Mouse (Mus musculus) liver, embryonic 11.5 days (tissue): ENCODE results near the gene Pus7. TPM values are rescaled to one million over a fixed set of nuclear protein-coding genes. Genes with fewer than 3 reads are reported as not detected.

Experiments
- ATAC-seq: fragments of 200-750 bp; cut with Nextera tagmentation; replicated peaks from 2 replicates; pipeline ENCODE4 v1.8.0; 2017; ENCODE audit warnings: moderate number of reproducible peaks, mild to moderate bottlenecking, moderate TSS enrichment, moderate library complexity; ENCODE audit not compliant: low FRiP score
- DNase-seq: peaks from one replicate; pipeline ENCODE4 v3.0.0-alpha.2; 2017; ENCODE audit warnings: low spot score
- H3K27ac ChIP-seq: fragments of 300-500 bp; sonication (generic); 2 replicates; pipeline ENCODE4 v1.5.1; 2014; ENCODE audit warnings: mild to moderate bottlenecking, low read depth, low read length, control low read depth
- H3K27me3 ChIP-seq: fragments of 300-500 bp; sonication (generic); replicated peaks from 2 replicates; pipeline ENCODE4 v1.6.1; 2014; ENCODE audit warnings: low read length, mixed read lengths; ENCODE audit not compliant: control insufficient read depth, insufficient read depth
- H3K36me3 ChIP-seq: fragments of 300-500 bp; sonication (generic); 2 replicates; pipeline ENCODE4 v1.6.1; 2014; ENCODE audit warnings: mild to moderate bottlenecking, low read length, moderate library complexity, mixed read lengths; ENCODE audit not compliant: control insufficient read depth, insufficient read depth
- H3K4me1 ChIP-seq: fragments of 300-500 bp; sonication (generic); replicated peaks from 2 replicates; pipeline ENCODE4 v1.6.1; 2014; ENCODE audit warnings: low read length, mixed read lengths; ENCODE audit not compliant: control insufficient read depth, insufficient read depth
- H3K4me2 ChIP-seq: fragments of 300-500 bp; sonication (generic); 2 replicates; pipeline ENCODE4 v1.6.1; 2014; ENCODE audit warnings: mild to moderate bottlenecking, control low read depth, moderate library complexity
- H3K4me3 ChIP-seq: fragments of 300-500 bp; sonication (generic); 2 replicates; pipeline ENCODE4 v1.5.1; 2014; ENCODE audit warnings: low read depth, low read length, control low read depth
- H3K9ac ChIP-seq: fragments of 300-500 bp; sonication (generic); 2 replicates; pipeline ENCODE4 v1.6.1; 2014; ENCODE audit warnings: low read depth, low read length, control low read depth
- H3K9me3 ChIP-seq: fragments of 300-500 bp; sonication (generic); 2 replicates; pipeline ENCODE4 v1.6.1; 2016; ENCODE audit warnings: low read length, inconsistent platforms, mixed read lengths; ENCODE audit not compliant: control insufficient read depth
- WGBS: fragments of 180-500 bp; shearing (Covaris S2); extraction: QIAGEN DNeasy Blood & Tissue Kit; methylation state at CpG from one replicate; pipeline ENCODE4 v1.1.7; 2014; 5-methylcytosine and 5-hydroxymethylcytosine counted together
- polyA plus RNA-seq: library from polyadenylated mRNA; unstranded; fragments of >200 nt; fragmentation: Nextera tagmentation; extraction: Ambion mirVana; gene quantifications from 2 replicates; pipeline ENCODE4 v1.2.1, GENCODE M21; 2014

The Pus7 gene
- polyA plus RNA-seq, 1 experiment from 2014 or later: 54.3 TPM

DNA sequence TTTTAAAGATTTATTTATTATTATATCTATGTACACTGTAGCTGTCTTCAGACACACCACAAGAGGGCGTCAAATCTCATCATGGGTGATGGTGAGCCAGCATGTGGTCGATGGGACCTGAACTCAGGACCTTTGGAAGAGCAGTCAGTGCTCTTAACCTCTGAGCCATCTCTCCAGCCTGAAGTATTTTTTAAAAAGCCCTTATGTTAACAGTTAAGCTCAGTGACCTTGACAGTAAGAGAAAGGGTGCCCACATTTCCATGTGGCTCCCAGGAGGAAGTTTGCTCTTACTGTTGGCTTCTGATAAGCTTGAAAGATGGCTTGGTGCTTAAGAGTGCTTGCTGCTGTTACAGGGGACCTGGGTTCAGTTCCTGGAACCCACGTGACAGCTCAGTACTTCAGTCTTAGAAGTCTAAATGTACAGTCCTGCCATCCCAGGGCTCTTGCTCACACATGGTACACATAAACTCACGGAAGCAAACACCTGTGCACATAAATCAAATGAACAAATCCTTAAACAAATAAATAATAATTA, 5.6 kb upstream of the Pus7 start:
- Histone ChIP-seq H3K9ac (peak overlapping the region; percentile 97; the same call in 1 of the 2 replicates), H3K27ac (peak overlapping the region; percentile 65), H3K4me2 (peak overlapping the region; percentile 79), H3K27me3 (no peaks in the 10 kb centered on the region), H3K4me1 (peaks cover 3% of the 10 kb centered on the region; the same call in 1 of the 2 replicates), H3K9me3 (no peaks in the 10 kb centered on the region), H3K36me3 (0 out of 2 replicates have a peak, but pooled peaks cover 3% of the 10 kb centered on the region), H3K4me3 (peak overlapping the region; percentile 95)
- DNase-seq (no peak), ATAC-seq (peak; percentile 58)
- WGBS: 60% methylated on average over 4 of the region's 4 CpGs

GRCm38 (mm10) chr5:23788390-23788830, 4.9 kb upstream of the Pus7 start:
- peaks cover 3% of the 10 kb centered on the region; the same call in 1 of the 2 replicates for H3K4me1 ChIP-seq
- peak overlapping the region; percentile 97 for H3K9ac ChIP-seq
- H3K27ac ChIP-seq: peak overlapping the region; percentile 65

DNA sequence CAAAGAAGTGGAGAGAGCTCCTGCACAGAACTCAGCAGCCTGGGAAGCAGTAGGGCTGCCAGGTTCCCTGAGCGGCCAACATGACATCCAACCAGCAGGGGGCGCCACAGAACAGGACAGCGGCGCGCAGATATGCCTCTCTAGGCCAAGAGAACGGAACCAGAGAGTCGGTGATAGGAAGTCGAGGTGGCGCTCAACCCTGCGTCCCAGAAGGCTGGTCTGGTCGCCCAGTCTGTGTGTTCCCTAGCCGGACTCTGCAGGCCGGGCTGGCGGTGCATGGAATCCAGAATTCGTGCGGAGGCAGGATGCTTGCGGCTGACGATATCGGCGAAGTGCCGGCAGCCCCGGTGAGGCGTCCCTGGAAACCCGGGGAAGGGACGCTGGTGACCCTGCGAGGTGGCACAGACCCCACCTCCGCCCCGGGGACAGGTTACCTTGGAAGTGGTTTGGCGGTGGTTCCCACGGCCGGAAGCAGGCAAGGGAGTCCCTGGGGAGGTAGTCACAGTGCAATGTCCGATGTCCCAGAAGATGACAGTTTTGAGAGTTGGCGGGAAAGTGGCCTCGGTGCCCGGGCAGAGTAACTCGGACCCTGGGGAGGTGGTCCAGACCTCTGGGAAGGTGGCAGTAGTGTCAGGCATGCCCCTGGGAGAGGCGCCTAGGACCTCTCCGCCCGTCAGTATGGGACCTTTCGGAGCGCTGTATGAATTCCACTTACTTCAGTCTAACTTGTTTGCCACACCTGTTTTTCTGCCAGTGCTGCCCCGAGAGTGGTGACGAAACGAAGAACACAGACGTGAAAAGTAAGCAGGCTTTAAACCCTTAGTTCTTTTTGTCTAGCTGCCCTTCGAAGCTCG, 4.3 kb upstream of the Pus7 start, which contains the start of gene Rint1:
TSS of gene Rint1 (plus strand) at position 176 of the 854 bp plus-strand sequence.
- Histone ChIP-seq H3K27me3 (no peaks in the 10 kb centered on the region), H3K4me3 (peak within 1 kb of the TSS; percentile 95), H3K36me3 (0 out of 2 replicates have a peak, but pooled peaks cover 2% of the 10 kb centered on the region), H3K4me2 (peak within 1 kb of the TSS; percentile 79), H3K9ac (peak within 1 kb of the TSS; percentile 97), H3K27ac (peak within 1 kb of the TSS; percentile 65), H3K9me3 (no peaks in the 10 kb centered on the region), H3K4me1 (peaks cover 3% of the 10 kb centered on the region; the same call in 1 of the 2 replicates)
- peak; percentile 82 for ATAC-seq
- peak; percentile 97 for DNase-seq
- 2% methylated on average over 47 of the region's 47 CpGs for WGBS

More at GRCm38 (mm10) chr5:23788390-23788830, 4.9 kb upstream of the Pus7 start:
- Histone ChIP-seq H3K27me3 (no peaks in the 10 kb centered on the region), H3K9me3 (no peaks in the 10 kb centered on the region), H3K36me3 (0 out of 2 replicates have a peak, but pooled peaks cover 2% of the 10 kb centered on the region), H3K4me3 (peak overlapping the region; percentile 95), H3K4me2 (peak overlapping the region; percentile 79)
- DNase-seq (no peak), ATAC-seq (no peak)
- WGBS: 24% methylated on average over 3 of the region's 3 CpGs

GRCm38 (mm10) chr5:23782051-23782810, 1.3 kb downstream of the Pus7 start:
- ATAC-seq (no peak), DNase-seq (no peak)
- H3K9me3 ChIP-seq: no peaks in the 10 kb centered on the region
- H3K9ac ChIP-seq: peak overlapping the region; percentile 96
- no peak overlapping the region for H3K27ac ChIP-seq
- WGBS: 32% methylated on average over 8 of the region's 8 CpGs
- peak overlapping the region; percentile 85 for H3K4me2 ChIP-seq
- H3K4me3 ChIP-seq: peak overlapping the region; percentile 82
- no peaks in the 10 kb centered on the region for H3K27me3 ChIP-seq
- H3K36me3 ChIP-seq: no peaks in the 10 kb centered on the region; the same call in 1 of the 2 replicates
- peaks cover 9% of the 10 kb centered on the region for H3K4me1 ChIP-seq

- Histone ChIP-seq H3K4me3 (peak overlapping the region; percentile 22), H3K27ac (no peak overlapping the region), H3K9me3 (no peaks in the 10 kb centered on the region), H3K4me2 (peak overlapping the region; percentile 85), H3K9ac (peak overlapping the region; percentile 26), H3K36me3 (peaks cover 3% of the 10 kb centered on the region; the same call in 1 of the 2 replicates), H3K4me1 (peaks cover 9% of the 10 kb centered on the region), H3K27me3 (no peaks in the 10 kb centered on the region)
- WGBS: 66% methylated on average over 4 of the region's 4 CpGs
- ATAC-seq: no peak
- DNase-seq: no peak
Measured at GRCm38 (mm10) chr5:23781172-23781571, 2.3 kb downstream of the Pus7 start.

GRCm38 (mm10) chr5:23780516-23780915, 3.0 kb downstream of the Pus7 start:
- whole genome bisulfite sequencing: 75% methylated on average over 4 of the region's 4 CpGs

GRCm38 (mm10) chr5:23774186-23774585, 9.3 kb downstream of the Pus7 start:
- no peak overlapping the region for H3K4me3 ChIP-seq
- H3K27ac ChIP-seq: no peak overlapping the region
- 76% methylated on average over 6 of the region's 6 CpGs for WGBS
- no peak for DNase-seq
- no peak overlapping the region for H3K9ac ChIP-seq
- no peaks in the 10 kb centered on the region for H3K9me3 ChIP-seq
- peaks cover 3% of the 10 kb centered on the region; the same call in 1 of the 2 replicates for H3K4me1 ChIP-seq
- ATAC-seq: no peak
- no peak overlapping the region for H3K4me2 ChIP-seq
- peaks cover 24% of the 10 kb centered on the region; the same call in 1 of the 2 replicates for H3K36me3 ChIP-seq
- H3K27me3 ChIP-seq: no peaks in the 10 kb centered on the region

More at GRCm38 (mm10) chr5:23780516-23780915, 3.0 kb downstream of the Pus7 start:
- Histone ChIP-seq H3K4me3 (no peak overlapping the region), H3K4me1 (peaks cover 9% of the 10 kb centered on the region), H3K4me2 (no peak overlapping the region), H3K27me3 (no peaks in the 10 kb centered on the region), H3K9me3 (no peaks in the 10 kb centered on the region), H3K9ac (no peak overlapping the region), H3K27ac (no peak overlapping the region), H3K36me3 (peaks cover 5% of the 10 kb centered on the region; the same call in 1 of the 2 replicates)
- ATAC-seq: no peak
- no peak for DNase-seq

DNA sequence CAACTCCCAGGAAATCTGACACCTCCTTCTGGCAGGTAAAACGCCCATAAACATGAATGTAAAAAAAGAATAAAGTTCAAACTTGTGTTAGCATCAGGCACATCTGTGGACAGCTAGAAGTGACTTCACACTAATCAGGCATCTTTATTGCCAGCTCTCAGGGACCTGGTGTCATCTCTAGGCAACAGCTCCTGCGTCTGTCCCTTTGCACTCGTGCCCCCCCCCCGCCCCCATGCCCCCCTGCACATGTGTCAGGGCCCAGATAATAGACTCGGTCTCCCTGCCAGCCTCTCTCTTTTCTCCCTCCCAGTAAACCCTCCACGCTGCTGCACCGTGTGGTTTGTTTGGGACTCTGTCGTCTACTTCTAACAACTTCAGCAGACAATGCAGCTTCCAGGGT, 12.4 kb downstream of the Pus7 start:
- Histone ChIP-seq H3K36me3 (peaks cover 30% of the 10 kb centered on the region; the same call in 1 of the 2 replicates), H3K4me3 (no peak overlapping the region), H3K27me3 (no peaks in the 10 kb centered on the region), H3K27ac (peak overlapping the region; percentile 62; the same call in 1 of the 2 replicates), H3K4me2 (peak overlapping the region; percentile 25), H3K9me3 (no peaks in the 10 kb centered on the region), H3K4me1 (peaks cover 3% of the 10 kb centered on the region; the same call in 1 of the 2 replicates), H3K9ac (no peak overlapping the region)
- DNase-seq: no peak
- 42% methylated on average over 8 of the region's 8 CpGs for WGBS
- peak; percentile 96 for ATAC-seq
